Mouse (Mus musculus) ZHBTc4 (cell line): ENCODE data around the gene Atf7ip.

ENCODE experiments used
- DNase-seq: peaks from one replicate; pipeline ENCODE4 v3.0.0-alpha.2; 2011; ENCODE audit warnings: low read depth, low spot score

Gene Atf7ip

GRCm38 (mm10) chr6:136486166-136486565 lies 19.8 kb upstream of the Atf7ip start:
- no peak for DNase-seq

DNA sequence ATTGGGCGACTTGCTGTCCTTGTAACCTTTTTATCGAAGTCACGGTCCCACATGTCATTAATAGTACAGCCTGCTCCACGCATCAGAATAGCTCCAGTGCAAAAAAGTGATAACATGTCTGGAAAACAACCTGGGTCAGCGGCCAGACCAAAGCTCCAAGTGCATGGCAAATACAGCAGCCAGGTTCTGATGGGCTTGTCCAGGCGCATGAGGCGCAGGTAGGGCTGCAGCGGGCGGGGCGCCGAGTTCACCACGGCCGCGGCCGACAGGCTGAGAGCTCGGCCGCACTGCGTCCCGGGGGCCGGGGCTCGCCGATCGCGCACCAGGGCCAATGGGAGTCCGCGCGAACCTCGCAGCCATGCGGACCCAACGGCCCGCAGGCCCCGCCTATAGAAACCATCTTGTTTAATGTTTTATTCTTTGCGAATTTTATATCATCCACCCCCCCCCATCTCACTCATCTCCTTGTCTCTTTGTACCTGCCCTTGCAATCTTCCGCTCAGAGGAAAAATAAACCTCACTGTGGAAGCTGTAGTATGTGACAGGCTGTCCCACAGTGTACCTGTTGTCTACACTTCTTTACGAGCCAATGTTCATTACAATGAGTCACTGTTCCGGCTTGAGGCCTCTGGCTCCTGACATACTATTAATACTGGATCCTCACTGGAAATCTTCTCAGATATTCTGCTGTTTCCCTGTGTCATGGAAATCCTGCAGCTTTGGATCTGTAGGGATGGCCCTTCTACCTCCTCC lies 19.0 kb upstream of the Atf7ip start:
- DNase-seq = peak; percentile 69

GRCm38 (mm10) chr6:136487554-136487950 lies 18.4 kb upstream of the Atf7ip start:
- DNase-seq = no peak

GRCm38 (mm10) chr6:136489899-136490298 lies 16.1 kb upstream of the Atf7ip start:
- DNase-seq = peak; percentile 92

DNA sequence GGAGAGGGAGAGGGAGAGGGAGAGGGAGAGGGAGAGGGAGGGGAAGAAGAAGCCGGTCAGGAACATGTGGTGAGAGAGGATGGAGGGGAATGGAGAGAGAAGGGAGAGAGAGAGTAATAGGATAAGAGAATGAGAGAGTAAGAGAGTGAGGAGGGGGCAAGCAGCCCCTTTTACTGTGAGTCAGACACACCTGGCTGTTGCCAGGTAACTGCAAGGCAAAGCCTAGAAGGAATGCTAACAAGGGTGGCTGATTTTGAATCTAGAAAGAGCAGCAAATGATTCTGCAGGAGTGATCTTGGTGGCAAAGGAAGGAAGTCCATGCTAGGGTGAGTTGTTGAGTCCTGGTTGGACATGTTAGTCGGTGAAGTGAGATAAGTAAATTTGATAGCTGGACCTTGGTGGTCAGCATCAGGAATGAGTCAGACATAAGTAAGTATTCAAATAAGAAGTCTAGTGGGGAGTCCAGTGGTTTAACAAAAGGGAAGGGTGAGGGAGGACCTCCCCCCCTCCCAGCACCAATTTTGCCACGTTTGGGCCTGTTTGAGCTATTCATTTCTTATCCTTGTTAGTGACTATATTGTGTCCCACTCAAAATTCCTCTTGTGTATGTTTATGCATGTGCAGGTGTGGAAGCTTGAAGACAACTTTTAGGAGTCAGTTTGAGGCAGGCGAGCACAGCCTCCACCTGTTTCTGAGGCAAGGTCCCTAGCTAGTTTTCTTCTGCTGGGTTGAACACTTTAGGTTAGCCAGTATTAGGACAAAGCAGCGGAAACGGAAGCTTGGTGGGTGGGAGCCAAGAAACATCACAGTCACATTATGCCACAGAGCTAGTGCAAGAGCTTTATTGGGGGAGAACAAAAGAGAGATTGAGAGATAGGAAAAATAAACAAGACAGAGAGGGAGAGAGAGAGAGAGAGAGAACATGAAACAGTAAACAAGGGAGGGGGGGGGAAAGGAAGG lies 15.2 kb upstream of the Atf7ip start:
- DNase-seq = peak; percentile 81

- no peak for DNase-seq
Measured at GRCm38 (mm10) chr6:136491631-136492030, 14.3 kb upstream of the Atf7ip start.

DNA sequence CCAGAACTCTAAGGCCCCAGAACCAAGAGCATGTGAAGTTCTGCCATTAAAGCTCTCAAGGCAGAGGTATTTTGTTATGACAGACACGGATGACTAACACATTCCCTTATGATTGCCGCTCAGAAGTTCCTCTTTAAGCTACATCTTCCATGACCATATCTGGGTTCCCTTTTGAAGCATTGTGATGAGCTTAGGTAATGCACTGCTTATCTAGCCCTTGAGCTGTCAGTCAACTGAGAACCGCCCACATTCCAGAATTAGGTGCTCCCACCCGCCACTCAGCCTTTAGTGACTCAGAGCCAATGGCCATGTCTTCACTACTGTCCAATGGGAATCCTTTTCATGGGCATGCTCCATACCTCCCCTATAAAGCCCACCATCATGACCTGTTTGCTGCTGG lies 13.7 kb upstream of the Atf7ip start:
- peak; percentile 81 for DNase-seq

DNA sequence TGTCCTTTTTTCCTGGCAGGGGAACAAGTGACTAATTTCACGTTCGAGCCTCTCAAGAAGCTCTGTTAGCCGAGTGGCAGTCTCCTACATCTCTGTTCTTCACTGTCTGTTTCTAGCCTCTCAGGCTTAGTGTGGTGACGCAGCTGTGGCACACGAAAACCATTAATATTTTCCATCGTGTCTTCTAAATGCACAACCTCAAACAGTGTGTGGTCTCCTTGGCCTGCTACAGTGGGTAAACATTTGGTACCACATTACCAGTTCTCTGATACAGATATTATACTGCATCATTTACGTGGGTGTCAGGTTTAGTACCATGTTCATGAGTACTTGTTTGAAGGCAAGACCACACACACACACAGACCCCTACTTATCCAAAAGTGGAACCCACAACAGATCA lies 12.5 kb upstream of the Atf7ip start:
- DNase-seq = no peak

DNA sequence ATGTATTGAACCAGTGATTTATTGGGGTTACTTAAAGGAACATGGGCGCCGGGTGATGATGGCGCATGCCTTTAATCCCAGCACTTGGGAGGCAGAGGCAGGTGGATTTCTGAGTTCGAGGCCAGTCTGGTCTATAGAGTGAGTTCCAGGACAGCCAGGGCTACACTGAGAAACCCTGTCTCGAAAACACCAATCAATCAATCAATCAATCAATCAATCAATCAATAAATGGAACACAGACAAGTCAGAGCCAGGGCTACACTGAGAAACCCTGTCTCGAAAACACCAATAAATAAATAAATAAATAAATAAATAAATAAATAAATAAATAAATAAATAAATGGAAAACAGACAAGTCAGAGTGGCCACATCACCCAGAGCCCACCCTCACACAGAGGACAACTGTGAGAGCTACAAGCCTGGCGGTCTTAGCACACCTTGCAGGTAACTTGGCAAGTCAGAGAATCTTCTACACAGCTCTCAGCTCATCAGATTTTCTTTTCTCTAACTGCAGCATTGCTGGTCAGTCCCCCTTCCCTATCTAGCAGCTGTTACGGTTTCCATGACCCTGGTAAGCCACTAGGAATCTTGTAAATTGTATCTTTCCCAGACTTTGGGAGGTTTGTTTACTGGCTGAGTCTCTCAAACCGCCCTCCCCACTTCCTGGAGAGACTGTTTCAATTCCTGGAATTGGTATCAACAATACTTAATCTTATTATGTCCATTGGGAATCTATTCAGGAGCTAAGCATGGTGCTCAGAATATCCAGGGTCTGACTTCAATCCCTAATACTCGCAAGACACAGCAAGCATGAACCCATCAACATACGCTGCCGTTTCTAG lies 11.8 kb upstream of the Atf7ip start:
- no peak for DNase-seq

GRCm38 (mm10) chr6:136495023-136495422 lies 10.9 kb upstream of the Atf7ip start:
- DNase-seq = peak; percentile 58

DNA sequence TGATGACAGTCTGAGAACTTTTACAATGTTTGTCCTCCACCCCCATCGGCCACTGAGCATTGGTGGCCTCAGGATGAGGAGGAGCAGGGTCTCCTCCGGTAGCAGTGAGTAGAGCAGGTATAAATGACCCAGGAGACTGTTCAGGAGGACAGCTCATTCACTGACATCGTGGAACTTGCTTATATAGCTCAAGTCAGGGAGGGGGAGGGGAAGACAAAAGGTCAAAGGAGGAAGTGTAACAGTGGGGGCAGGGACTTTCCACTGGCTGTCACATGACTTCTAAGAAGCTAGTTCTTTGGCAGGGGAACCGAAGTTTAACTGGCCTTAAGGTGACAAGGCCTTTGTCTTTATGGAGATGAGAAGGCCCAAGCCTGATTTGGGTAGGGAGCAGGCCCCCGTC lies 8.2 kb upstream of the Atf7ip start:
- DNase-seq = peak; percentile 92

DNA sequence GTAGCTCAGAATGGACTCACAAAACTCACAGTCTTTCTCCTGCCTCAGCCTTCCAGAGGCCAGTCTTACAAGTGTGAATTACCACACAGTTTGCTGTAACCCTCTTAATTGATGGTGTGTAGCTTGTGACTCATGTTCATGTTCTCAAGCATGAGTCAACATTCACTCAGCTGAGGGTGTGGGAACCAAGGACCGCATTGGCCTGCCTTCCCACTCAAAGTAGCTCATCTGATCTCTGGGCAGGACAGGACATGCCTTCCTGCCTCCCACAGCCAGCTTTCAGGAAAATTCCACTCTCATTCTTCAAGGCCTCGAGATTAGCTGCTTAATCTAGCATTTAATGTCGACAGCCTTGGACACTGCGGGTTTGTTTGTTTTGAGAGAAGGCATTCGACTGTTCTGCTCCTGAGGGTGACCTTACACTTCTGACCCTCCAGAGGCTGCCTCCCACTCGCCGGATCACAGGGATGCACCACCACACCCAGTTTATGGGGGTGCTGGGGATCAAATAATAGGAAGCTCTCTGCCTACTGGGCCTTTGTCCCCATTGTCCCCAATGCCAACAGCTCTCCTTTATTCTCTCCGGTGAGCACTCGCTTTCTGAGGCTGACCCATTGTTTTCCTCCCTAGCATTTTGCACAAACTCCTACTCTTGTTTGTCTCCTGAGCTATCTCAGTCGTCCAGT lies 6.5 kb upstream of the Atf7ip start:
- peak; percentile 82 for DNase-seq

GRCm38 (mm10) chr6:136508652-136509051 lies 2.7 kb downstream of the Atf7ip start:
- DNase-seq = no peak

DNA sequence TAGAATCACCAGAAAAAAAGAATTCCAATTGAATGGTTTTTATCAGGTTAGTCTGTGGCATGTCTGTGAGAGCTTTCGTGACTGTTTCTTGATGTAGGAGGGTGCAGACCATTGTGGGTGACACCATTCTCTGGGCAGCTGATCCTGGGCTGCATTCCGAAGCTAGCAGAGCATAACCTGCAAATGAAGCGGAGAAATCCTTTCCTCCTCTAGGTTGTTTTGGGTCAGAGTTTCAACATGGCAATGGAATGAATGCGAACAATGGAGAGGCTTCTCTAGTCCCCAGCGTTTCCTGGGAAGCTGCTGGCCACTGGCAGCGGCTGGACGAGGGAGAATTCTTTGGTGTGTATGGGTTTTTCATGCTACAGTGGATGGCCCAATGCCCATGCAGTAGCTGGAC lies 5.0 kb downstream of the Atf7ip start:
- no peak for DNase-seq

- no peak for DNase-seq
Measured at GRCm38 (mm10) chr6:136512351-136512750, 6.4 kb downstream of the Atf7ip start.

DNA sequence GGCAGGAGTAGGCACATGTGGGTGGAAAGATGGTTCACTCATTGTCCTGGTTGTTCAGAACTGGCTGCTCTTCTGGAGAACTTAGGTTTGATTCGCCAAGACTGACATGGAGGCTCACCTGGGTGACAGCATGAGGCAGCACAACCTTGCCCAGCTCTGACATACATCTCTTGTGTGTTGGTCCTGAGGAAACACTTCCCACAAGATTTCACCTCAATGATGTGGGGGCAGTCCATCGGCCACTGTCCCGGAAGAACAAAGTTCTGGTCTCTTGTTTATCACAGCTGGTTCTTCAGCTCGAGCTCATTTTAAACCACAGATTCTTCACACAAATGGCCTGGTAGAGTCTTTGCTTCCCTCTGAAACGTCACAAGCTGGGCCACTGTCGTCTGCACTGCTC lies 10.7 kb downstream of the Atf7ip start:
- no peak for DNase-seq

GRCm38 (mm10) chr6:136517221-136517620 lies 11.3 kb downstream of the Atf7ip start:
- DNase-seq = no peak

DNA sequence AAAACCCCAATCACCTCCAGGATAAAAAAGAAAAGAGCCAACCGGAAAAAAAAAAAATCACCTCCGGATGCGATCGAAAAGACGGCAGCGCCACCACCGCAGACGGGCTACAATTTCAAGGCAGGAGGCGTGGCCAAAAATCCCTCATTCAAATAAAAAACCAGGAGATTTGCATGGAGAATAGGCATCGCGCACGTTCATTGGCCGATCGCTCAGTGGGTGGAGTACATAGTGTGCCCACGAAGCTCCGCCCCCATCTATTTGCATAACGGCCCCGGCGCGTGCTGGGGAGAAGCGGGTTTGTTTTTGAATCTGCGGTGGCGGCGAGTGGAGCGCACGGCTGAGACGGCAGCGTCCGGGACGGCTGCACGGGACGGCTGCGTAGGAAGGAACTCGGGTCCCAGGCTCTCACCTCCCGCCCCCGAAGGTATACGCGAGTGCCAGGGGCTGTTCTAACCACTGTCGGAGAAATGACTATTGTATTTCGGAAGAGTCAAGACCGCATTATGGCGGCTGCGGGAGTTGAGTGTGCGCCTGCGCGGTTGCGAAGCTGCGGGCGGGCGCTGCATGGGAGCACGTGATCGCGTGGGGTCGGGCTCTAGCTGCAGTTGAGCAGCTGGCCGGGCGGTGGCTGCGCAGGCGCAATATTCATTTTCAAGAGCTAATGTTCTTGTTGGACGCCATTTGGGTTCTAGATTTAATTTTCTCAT lies 12.7 kb downstream of the Atf7ip start:
- DNase-seq = peak; percentile 93

DNA sequence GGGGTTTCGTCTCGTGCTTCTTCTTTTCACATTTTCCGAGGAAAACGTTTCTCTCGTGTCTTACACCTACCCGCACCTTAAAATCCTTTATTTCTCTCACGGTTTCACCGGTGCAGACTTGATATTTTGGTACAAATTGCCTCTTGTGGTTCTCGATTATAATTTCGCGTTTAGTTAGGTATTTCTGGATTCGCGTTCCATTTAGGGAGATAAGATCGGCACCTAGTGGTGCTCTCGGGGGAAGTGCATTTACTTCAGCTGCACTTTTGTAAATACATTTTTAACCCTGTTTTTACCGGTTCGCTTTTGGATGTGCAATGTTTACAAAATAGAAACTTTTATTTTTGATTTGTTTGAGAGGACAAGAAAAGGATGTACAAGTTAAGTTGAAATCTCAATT lies 13.3 kb downstream of the Atf7ip start:
- no peak for DNase-seq

DNA sequence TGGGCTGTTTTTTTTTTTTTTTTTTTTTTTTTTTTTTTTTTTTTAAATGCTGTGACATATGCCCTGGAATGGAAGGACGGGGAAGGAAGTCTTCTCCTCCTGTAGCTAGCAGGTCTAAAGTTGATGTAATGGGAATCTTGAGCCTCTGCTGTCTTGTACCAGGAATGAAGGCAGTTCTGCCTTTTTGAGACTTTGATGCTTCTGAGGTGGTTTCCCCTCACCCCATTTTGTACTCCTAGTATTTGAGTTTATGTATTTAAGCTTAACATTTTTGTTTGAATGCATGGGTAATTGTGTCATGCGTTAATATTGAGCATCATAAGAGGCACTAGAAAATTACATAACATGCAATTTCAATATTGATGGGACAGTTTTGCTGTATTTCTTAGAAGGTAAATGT lies 14.4 kb downstream of the Atf7ip start:
- no peak for DNase-seq

GRCm38 (mm10) chr6:136521681-136522080 lies 15.7 kb downstream of the Atf7ip start:
- DNase-seq = peak; percentile 46
